Mouse (Mus musculus) thymus, postnatal 4 days (tissue): ENCODE measurements at regions not wholly inside any gene's neighbourhood (a gene's known extent, or its start where the extent isn't known, plus 50 kb on each side); places are given as distances from the start of the nearest gene placed in this dataset.

Experiments
- DNase-seq: peaks from one replicate; pipeline ENCODE4 v3.0.0; 2021

GRCm38 (mm10) chr3:51092079-51093028, 131.9 kb upstream of the Noct start:
- no peak for DNase-seq

DNA sequence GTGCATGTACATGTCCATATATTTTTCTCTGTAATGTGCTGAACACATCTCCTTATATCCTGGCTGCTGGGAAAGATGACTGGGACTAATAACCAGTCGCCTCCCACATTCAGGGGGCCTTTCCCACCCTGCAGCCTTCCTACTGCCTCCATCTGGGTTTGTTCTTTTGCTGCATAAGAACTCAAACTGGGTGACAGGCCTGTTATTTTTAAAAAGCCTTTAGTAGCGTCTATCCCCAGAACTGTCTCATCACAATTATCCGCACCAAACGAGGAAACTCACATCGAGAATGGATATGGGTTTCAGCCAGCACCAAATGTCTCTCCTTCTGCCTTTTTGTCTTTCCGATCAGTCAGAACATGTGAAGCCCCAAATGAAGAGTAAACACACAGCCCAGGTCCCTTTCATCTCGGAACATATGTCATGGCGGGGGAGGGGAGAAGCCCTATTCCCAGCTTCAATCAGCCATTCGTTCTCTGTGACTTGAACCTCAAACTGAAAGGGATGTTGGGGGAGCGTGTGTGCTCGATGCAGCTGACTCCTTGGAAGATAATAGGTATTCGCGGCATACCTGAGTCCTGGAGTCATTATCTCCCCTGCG, 128.3 kb upstream of the Noct start:
- no peak for DNase-seq

DNA sequence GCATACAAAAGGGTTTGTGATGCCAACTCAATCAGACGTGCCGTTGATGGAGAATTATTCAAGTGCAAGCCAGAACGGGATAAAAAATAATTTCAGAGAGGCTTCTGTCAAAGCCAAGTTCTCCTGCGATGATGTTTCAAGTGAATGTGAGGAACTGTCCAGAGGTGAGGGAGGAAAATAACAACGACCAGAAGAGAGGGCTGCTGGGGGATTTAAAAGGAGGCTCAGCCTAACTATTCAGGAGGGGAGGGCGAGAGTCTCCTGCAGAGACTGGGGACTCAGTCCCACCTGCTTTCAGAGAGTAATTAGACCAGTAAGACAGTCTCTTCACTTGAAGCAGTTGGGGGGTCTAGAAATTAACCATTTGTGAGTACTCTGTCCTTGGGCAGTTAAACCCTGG, 127.7 kb upstream of the Noct start:
- DNase-seq, result no peak

DNA sequence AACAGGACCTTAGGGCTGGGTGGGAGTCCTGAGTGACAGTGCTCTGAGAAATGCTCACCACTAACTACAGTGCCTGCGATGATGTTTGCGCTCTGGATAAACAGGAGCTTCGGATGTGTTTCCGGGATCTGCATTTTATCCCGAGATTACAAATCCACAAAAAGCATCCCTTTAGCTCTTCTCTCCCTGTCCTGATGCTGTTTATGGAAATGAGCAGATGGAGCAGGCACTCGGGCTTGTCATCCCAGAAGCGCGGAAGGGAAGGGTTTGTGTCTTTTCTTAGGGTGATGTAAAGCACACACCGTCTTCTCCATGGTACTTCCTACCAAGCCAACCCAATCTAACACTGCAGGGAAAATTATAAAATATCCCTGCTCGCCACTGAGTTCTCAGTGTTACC, 126.9 kb upstream of the Noct start:
- no peak for DNase-seq

DNA sequence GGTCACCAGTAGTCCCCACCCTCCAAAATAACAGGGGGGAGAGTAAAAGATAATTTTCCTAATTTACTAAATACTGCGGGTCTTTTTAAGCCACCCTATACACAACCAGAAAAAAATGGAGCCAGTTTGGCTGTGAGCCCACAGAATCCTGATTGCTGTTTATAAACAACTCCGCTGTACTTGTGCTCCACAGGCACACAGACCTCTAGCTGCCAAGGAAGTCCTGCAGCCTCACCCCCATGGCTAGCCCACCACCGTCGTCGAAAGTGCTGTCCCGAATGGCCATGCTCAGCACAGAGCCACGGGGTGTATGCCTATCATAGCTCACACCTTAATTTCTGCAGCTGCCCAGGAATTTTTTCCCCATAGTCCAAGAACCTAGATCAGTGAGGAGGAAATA, 124.3 kb upstream of the Noct start:
- no peak for DNase-seq

DNA sequence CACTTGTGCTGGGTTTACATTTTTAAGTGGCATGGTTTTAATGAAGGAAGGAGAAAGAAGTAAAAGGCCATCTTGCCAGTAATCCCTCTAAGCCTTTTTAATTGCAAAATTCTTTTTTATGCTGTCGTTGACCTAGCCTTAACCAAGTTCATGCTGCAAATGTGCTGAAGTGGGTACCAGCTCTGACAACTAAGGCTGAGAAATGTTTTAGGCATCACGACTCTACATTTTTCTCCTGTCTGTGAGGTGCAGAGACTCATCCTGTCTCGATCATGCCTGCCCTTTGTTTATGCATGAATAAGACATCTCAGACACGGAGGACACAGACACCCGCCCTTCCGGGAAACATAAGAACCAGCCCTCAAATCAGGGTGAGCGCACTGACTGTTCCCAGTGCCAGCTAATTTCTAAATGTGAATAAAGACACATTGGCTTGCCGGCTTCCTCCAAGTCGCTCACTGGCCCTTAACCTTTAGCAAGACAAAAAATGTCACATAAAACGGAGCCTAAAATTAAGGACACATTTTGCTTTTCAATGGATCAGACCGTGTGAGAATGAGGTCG, 115.5 kb upstream of the Noct start:
- no peak for DNase-seq

DNA sequence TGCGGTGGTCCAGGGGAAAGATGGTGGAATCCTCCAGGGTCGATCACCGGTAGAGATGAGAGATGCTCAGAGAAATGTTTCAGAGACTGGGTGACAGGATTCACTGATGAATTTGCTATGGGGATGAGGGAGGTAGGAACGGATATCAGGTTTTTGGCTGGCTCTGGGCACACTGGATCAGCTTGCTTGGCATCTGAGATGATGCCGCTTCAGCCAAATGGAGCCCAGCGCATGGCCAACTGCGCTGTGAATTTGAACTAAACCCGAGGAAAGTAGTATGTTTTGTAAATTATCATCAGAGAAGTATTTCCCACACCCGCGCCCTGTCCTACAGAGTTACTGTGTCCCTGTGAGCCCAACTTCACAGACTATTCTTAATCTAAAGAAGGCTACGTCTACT, 113.0 kb upstream of the Noct start:
- DNase-seq, result no peak

- no peak for DNase-seq
These were observed 111.9 kb upstream of the Noct start for GRCm38 (mm10) chr3:51112351-51112750.

GRCm38 (mm10) chr3:51115921-51116320, 108.3 kb upstream of the Noct start:
- DNase-seq, result no peak

- peak; percentile 35 for DNase-seq
These were observed 105.5 kb upstream of the Noct start for GRCm38 (mm10) chr3:51118706-51119105.

- no peak for DNase-seq
These were observed 103.7 kb upstream of the Noct start for GRCm38 (mm10) chr3:51120522-51120921.

GRCm38 (mm10) chr3:51121703-51122540, 102.3 kb upstream of the Noct start:
- DNase-seq, result peak; percentile 67

DNA sequence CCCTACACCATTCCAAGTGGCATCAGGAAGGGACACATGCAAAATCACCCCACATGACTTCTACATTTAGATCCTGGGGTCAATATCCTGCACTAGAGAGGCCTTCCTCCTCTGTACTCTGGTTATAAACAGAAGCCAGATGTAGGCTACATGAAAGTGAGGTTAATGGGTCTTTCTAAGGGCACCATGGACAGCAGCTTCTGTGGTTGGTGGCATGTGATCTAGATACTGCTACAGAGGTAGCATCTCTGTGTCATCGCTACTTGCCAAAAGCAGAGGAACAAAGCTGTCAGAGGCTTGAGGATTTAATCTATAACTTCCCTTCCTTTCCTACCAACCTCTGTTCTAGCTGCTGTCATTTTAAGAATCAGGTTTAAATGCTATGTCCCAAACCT, 101.7 kb upstream of the Noct start:
- DNase-seq, result no peak

DNA sequence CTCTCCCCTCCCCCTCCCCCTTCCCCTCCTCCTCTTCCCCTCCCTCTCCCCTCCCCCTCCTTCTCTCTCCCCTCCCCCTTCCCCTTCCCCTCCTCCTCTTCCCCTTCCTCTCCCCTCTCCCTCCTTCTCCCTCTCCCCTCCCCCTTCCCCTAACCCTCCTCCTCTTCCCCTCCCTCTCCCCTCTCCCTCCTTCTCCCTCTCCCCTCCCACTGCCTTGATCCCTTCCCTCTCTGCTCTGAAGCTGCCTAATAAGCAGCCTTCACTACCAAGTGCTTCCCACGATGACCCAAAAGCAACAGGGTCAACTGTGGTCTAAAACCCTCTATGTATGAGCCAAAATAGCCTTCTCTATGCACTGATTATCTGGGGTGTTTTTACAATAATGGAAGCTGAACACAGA, 96.4 kb upstream of the Noct start:
- no peak for DNase-seq

DNA sequence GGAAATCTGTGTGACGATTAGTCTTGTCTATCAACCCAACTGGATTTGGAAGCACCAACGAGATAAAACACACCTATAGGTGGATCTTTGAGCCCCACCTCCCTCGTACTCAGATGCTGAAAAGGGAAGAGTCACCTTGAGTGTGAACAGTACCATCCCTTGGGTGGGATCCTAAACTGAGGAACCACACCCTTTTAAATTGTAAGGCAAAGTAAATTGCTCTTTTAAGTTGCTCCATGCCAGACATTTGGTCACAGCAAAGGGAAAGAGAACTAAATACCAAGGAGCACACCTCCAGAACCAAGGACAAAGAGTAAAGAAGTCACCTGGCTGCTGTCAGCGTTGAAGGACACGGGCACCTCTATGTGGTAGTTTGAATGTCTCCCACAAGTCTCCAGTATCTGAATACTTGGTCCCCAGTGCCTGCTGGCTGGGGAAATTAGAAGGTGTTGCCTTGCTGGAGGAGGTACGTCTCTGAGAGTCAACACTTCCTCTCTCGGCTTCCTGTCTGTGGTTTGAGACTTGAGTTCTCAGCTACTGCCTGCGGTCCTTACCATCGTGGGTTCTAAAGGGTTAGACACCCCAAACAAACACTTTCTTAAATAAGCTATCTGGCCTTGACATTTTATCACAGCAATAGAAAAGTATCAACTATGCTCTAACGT, 95.6 kb upstream of the Noct start:
- DNase-seq, result peak; percentile 45

- DNase-seq, result no peak
These were observed 93.5 kb upstream of the Noct start for GRCm38 (mm10) chr3:51130709-51131108.

DNA sequence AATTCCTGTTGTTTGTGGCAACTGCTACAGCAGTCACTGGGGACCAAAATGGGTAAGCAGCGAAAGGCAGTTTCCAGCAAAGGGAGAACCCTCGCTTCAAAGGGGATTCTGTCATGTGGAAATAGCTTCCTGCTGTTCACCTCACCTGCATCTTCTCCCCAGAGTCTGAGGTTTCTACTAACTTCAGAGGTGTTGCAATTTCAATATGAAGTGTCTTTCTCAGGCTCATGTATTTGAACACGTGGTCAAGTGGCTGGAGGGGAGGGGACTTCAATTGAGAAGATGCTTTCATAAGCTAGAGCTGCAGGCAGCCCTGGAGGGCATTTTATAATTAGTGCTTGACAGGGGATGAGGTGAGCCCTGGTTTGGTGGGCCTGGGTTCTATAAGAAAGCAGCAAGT, 92.9 kb upstream of the Noct start:
- DNase-seq, result no peak

- no peak for DNase-seq
These were observed 91.5 kb upstream of the Noct start for GRCm38 (mm10) chr3:51132736-51133135.

DNA sequence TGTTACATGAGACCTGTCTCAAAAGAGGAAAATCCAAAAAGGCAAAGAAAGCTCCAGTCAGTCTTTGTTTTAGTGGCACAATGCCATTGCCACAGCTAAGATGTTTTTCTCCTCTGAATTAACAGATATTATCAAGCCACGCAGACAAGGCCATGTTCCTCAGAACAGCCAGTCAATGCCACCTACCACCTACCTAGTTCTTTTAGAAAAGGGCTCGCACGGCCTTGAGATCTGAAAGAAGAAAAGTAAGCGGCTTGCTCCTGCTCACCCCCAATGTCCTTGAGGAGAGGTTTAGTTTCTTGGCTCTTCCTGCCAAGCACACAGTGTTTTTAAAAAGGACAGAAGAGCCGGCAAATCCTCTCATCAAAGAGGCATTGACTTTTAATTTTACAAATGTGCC, 88.7 kb upstream of the Noct start:
- no peak for DNase-seq

GRCm38 (mm10) chr3:51137730-51138312, 86.4 kb upstream of the Noct start:
- DNase-seq, result no peak

- no peak for DNase-seq
These were observed 78.3 kb upstream of the Noct start for GRCm38 (mm10) chr3:51145985-51146384.

DNA sequence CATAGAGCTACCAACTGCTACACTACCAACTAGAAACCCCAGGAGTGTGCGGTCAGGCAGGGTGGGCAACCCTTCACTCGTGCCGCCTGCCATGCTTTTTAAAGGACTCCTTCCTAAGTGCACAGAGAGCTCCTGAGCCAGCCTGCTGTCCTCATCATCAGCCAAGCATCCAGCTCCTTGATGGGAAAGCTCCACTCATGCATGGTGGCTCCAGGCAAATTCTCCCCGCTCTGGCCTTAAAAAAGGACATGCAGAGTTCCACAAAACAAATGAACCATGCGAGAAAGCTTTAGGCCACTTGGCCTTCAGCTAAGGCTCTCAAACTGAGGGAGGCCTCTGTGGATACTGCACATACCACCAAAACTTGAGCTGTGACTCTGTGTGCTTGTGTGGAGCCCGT, 74.2 kb upstream of the Noct start:
- DNase-seq, result no peak
